Mouse (Mus musculus) liver, adult 2 months (tissue): Measurements from ENCODE around the gene Enpp5. TPM values are rescaled to one million over a fixed set of nuclear protein-coding genes. Genes with fewer than 3 reads are reported as not detected.

Experiments
- DNase-seq: peaks from one replicate; pipeline ENCODE4 v3.0.0-alpha.2; 2011; ENCODE audit warnings: low read depth, low spot score; ENCODE audit errors: extremely low read depth
- H3K27ac ChIP-seq: fragments of 200-500 bp; replicated peaks from 2 replicates; pipeline ENCODE4 v1.5.1; 2012; ENCODE audit warnings: low read depth, mild to moderate bottlenecking, control low read depth, inconsistent platforms, low read length; ENCODE audit not compliant: insufficient read depth
- H3K27me3 ChIP-seq: fragments of 200-500 bp; 2 replicates; pipeline ENCODE4 v1.6.1; 2012; ENCODE audit warnings: mild to moderate bottlenecking, moderate library complexity, low read length, inconsistent platforms; ENCODE audit not compliant: control insufficient read depth, insufficient read depth
- H3K36me3 ChIP-seq: fragments of 200-500 bp; 2 replicates; pipeline ENCODE4 v1.6.1; 2012; ENCODE audit warnings: low read length, inconsistent platforms; ENCODE audit not compliant: control insufficient read depth, insufficient read depth
- H3K4me1 ChIP-seq: fragments of 200-500 bp; 2 replicates; pipeline ENCODE4 v1.6.1; 2011; ENCODE audit warnings: low read length; ENCODE audit not compliant: control insufficient read depth, insufficient read depth
- H3K4me3 ChIP-seq: fragments of 200-500 bp; 2 replicates; pipeline ENCODE4 v1.5.1; 2011; ENCODE audit warnings: low read depth, mild to moderate bottlenecking, control low read depth, low read length, moderate library complexity; ENCODE audit not compliant: insufficient read depth
- H3K79me2 ChIP-seq: fragments of 200-500 bp; 2 replicates; pipeline ENCODE4 v1.6.1; 2012; ENCODE audit warnings: inconsistent platforms, mild to moderate bottlenecking, low read length, moderate library complexity; ENCODE audit not compliant: control insufficient read depth, insufficient read depth
- H3K9ac ChIP-seq: fragments of 200-500 bp; 2 replicates; pipeline ENCODE4 v1.6.1; 2012; ENCODE audit warnings: low read depth, mild to moderate bottlenecking, control low read depth, inconsistent platforms, low read length
- CTCF ChIP-seq: fragments of 200-500 bp; IDR thresholded peaks from 2 replicates; pipeline ENCODE4 v1.5.1; 2011; ENCODE audit warnings: low read depth, low read length, control low read depth
- POLR2A ChIP-seq: fragments of 200-500 bp; IDR thresholded peaks from 2 replicates; pipeline ENCODE4 v1.6.1; 2011; ENCODE audit warnings: low read length, control low read depth; ENCODE audit not compliant: insufficient read depth; ENCODE audit errors: extremely low read depth
- WGBS: fragments of 180-500 bp; shearing (Covaris S2); methylation state at CpG from one replicate; pipeline ENCODE4 v1.1.7; 2018; 5-methylcytosine and 5-hydroxymethylcytosine counted together
- polyA plus RNA-seq: library from polyadenylated mRNA; depleted of rRNA; stranded (reverse); fragments of >200 nt; gene quantifications from 2 replicates; pipeline ENCODE4 v1.2.3, GENCODE M21; 2012; rRNA removed
- total RNA-seq: library from RNA; depleted of rRNA; stranded (reverse); fragments of >200 nt; gene quantifications from 2 replicates; pipeline ENCODE4 v1.2.3, GENCODE M21; 2014; rRNA removed

The Enpp5 gene
- total and polyA plus RNA-seq, 2 experiments, result 9.1 to 23.5 TPM

- no peak for TF ChIP-seq CTCF
- TF ChIP-seq POLR2A, result no peak
- no peak for DNase-seq
- 18% methylated on average over 6 of the region's 6 CpGs for WGBS
- H3K79me2 ChIP-seq, result no peaks in the 10 kb centered on the region
- no peak overlapping the region for H3K9ac ChIP-seq
- peaks cover 11% of the 10 kb centered on the region for H3K4me1 ChIP-seq
- no peak overlapping the region for H3K27ac ChIP-seq
- no peaks in the 10 kb centered on the region for H3K27me3 ChIP-seq
- H3K4me3 ChIP-seq, result no peak overlapping the region
- no peaks in the 10 kb centered on the region for H3K36me3 ChIP-seq
Observed at GRCm38 (mm10) chr17:44134106-44134505, 55.5 kb downstream of the Enpp5 start.

- peaks cover 11% of the 10 kb centered on the region for H3K4me1 ChIP-seq
- WGBS, result 21% methylated on average over 9 of the region's 9 CpGs
- H3K36me3 ChIP-seq, result no peaks in the 10 kb centered on the region
- no peak overlapping the region for H3K9ac ChIP-seq
- H3K79me2 ChIP-seq, result no peaks in the 10 kb centered on the region
- TF ChIP-seq POLR2A (no peak), CTCF (no peak)
- DNase-seq, result peak; percentile 85
- no peak overlapping the region for H3K27ac ChIP-seq
- no peak overlapping the region; the same call in 1 of the 2 replicates for H3K4me3 ChIP-seq
- H3K27me3 ChIP-seq, result no peaks in the 10 kb centered on the region
Observed at GRCm38 (mm10) chr17:44134545-44134944, 55.9 kb downstream of the Enpp5 start.

DNA sequence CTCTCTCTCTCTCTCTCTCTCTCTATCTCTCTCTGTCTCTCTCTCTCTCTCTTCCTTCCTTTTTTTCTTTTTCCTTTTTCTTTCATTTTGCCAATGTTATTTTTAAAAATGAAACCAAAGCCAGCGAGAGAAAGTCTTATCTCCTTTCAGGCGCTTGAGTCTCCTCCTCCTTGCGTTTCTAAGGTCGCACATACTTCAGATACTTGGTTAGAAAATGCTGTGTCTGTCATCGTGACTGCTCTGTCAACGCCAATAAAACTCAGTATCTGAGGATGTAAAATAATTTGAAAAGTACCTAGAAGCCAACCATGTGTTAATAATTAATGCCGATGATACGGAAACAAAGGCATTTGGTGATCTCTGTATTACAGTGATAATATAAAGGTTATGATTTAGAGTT lies 57.4 kb downstream of the Enpp5 start:
- no peaks in the 10 kb centered on the region for H3K79me2 ChIP-seq
- no peak overlapping the region for H3K9ac ChIP-seq
- no peaks in the 10 kb centered on the region for H3K36me3 ChIP-seq
- H3K4me1 ChIP-seq, result peaks cover 11% of the 10 kb centered on the region
- H3K27ac ChIP-seq, result no peak overlapping the region
- 12% methylated on average over 8 of the region's 8 CpGs for WGBS
- DNase-seq, result no peak
- peak overlapping the region; percentile 13; the same call in 1 of the 2 replicates for H3K4me3 ChIP-seq
- H3K27me3 ChIP-seq, result no peaks in the 10 kb centered on the region
- TF ChIP-seq CTCF, result no peak
- no peak for TF ChIP-seq POLR2A

Other genes starting within 250 kb of the Enpp5 start
- 6.1 and 7.7 TPM in 2 replicates for gene Enpp4, start 27.0 kb downstream of the Enpp5 start, total RNA-seq
- gene Enpp4, start 27.0 kb downstream of the Enpp5 start, polyA plus RNA-seq, result 2.4 and 2.6 TPM in 2 replicates
- gene Clic5, start 109.8 kb downstream of the Enpp5 start, total RNA-seq, result 0.37 and 1.0 TPM in 2 replicates
- 0.15 and 0.19 TPM in 2 replicates for gene Clic5, start 109.8 kb downstream of the Enpp5 start, polyA plus RNA-seq